Mouse (Mus musculus): ENCODE measurements around the gene Prepl.

- no peak for TF ChIP-seq CTCF (IDR thresholded peaks at IDR 0.05; ENCODE audit: insufficient read depth, low read length)
- no peak for TF ChIP-seq POLR2A (IDR thresholded peaks at IDR 0.05; ENCODE audit: borderline replicate concordance, extremely low read depth, low read depth, low read length)
These were observed 10.8 kb downstream of the Prepl start for GRCm38 (mm10) chr17:85079276-85079675.
